Mouse (Mus musculus) heart, embryonic 12.5 days (tissue): ENCODE measurements around the gene Nipal3. TPM values are rescaled to one million over a fixed set of nuclear protein-coding genes. Genes with fewer than 3 reads are reported as not detected.

Experiments
- ATAC-seq: fragments of 200-750 bp; cut with Nextera tagmentation; 2 replicates; pipeline ENCODE4 v1.8.0; 2017; ENCODE audit warnings: moderate TSS enrichment, moderate library complexity; ENCODE audit not compliant: insufficient number of reproducible peaks, low FRiP score
- H3K27ac ChIP-seq: fragments of 300-500 bp; sonication (generic); 2 replicates; pipeline ENCODE4 v1.5.1; 2016; ENCODE audit warnings: mild to moderate bottlenecking, moderate library complexity; ENCODE audit not compliant: poor library complexity, severe bottlenecking
- H3K27me3 ChIP-seq: fragments of 300-500 bp; sonication (generic); replicated peaks from 2 replicates; pipeline ENCODE4 v1.6.1; 2016; ENCODE audit warnings: mild to moderate bottlenecking, moderate library complexity
- H3K36me3 ChIP-seq: fragments of 300-500 bp; sonication (generic); 2 replicates; pipeline ENCODE4 v1.6.1; 2016; ENCODE audit warnings: mild to moderate bottlenecking, moderate library complexity
- H3K4me1 ChIP-seq: fragments of 300-500 bp; sonication (generic); replicated peaks from 2 replicates; pipeline ENCODE4 v1.6.1; 2016; ENCODE audit warnings: mild to moderate bottlenecking
- H3K4me2 ChIP-seq: fragments of 300-500 bp; sonication (generic); 2 replicates; pipeline ENCODE4 v1.6.1; 2016; ENCODE audit warnings: mild to moderate bottlenecking, moderate library complexity
- H3K4me3 ChIP-seq: fragments of 300-500 bp; sonication (generic); 2 replicates; pipeline ENCODE4 v1.5.1; 2016; ENCODE audit warnings: mild to moderate bottlenecking
- H3K9ac ChIP-seq: fragments of 300-500 bp; sonication (generic); 2 replicates; pipeline ENCODE4 v1.6.1; 2016; ENCODE audit warnings: mild to moderate bottlenecking, moderate library complexity
- H3K9me3 ChIP-seq: fragments of 300-500 bp; sonication (generic); replicated peaks from 2 replicates; pipeline ENCODE4 v1.6.1; 2016; ENCODE audit warnings: mild to moderate bottlenecking, moderate library complexity
- WGBS: fragments of 180-500 bp; shearing (Covaris S2); methylation state at CpG from one replicate; pipeline ENCODE4 v1.1.7; 2016; 5-methylcytosine and 5-hydroxymethylcytosine counted together
- polyA plus RNA-seq: library from polyadenylated mRNA; unstranded; fragments of >200 nt; fragmentation: Nextera tagmentation; extraction: Ambion mirVana; gene quantifications from 2 replicates; pipeline ENCODE4 v1.2.1, GENCODE M21; 2016

The Nipal3 gene
- polyA plus RNA-seq = 4.0 and 4.2 TPM in 2 replicates

GRCm38 (mm10) chr4:135494521-135495396 lies at the start of gene Nipal3, which contains the start of gene Stpg1:
TSS of gene Nipal3 (minus strand) at chr4:135495038.
TSS of gene Stpg1 (plus strand) at chr4:135494790.
- peak within 1 kb of the TSS; percentile 72 for H3K9ac ChIP-seq
- peaks cover 4% of the 10 kb centered on the region; the same call in 1 of the 2 replicates for H3K27me3 ChIP-seq
- peak; percentile 94 for ATAC-seq
- H3K4me2 ChIP-seq = peak within 1 kb of the TSS; percentile 90
- H3K9me3 ChIP-seq = no peaks in the 10 kb centered on the region
- H3K4me1 ChIP-seq = peaks cover 16% of the 10 kb centered on the region
- peak within 1 kb of the TSS; percentile 74 for H3K4me3 ChIP-seq
- H3K36me3 ChIP-seq = peaks cover 12% of the 10 kb centered on the region
- H3K27ac ChIP-seq = no peak within 1 kb of the TSS
- under 1% methylated on average over 53 of the region's 53 CpGs for WGBS

GRCm38 (mm10) chr4:135544284-135544683 lies 49.4 kb upstream of the Nipal3 start:
- no peaks in the 10 kb centered on the region for H3K9me3 ChIP-seq
- ATAC-seq = no peak
- no peaks in the 10 kb centered on the region for H3K27me3 ChIP-seq
- H3K36me3 ChIP-seq = no peaks in the 10 kb centered on the region; the same call in 1 of the 2 replicates
- 38% methylated on average over 2 of the region's 2 CpGs for WGBS
- H3K4me3 ChIP-seq = no peak overlapping the region
- peaks cover 60% of the 10 kb centered on the region for H3K4me1 ChIP-seq
- H3K4me2 ChIP-seq = peak overlapping the region; percentile 9; the same call in 1 of the 2 replicates
- H3K9ac ChIP-seq = no peak overlapping the region
- peak overlapping the region; percentile 60; the same call in 1 of the 2 replicates for H3K27ac ChIP-seq

- Histone ChIP-seq H3K9ac (no peak overlapping the region), H3K9me3 (no peaks in the 10 kb centered on the region), H3K4me2 (no peak overlapping the region), H3K27me3 (no peaks in the 10 kb centered on the region), H3K4me1 (peaks cover 27% of the 10 kb centered on the region), H3K4me3 (no peak overlapping the region), H3K36me3 (no peaks in the 10 kb centered on the region; the same call in 1 of the 2 replicates), H3K27ac (no peak overlapping the region)
- WGBS = 69% methylated on average over 9 of the region's 9 CpGs
- ATAC-seq = no peak
Measured at GRCm38 (mm10) chr4:135540057-135540456, 45.2 kb upstream of the Nipal3 start.

GRCm38 (mm10) chr4:135539056-135539455 lies 44.2 kb upstream of the Nipal3 start:
- Histone ChIP-seq H3K9me3 (no peaks in the 10 kb centered on the region), H3K9ac (no peak overlapping the region), H3K27ac (no peak overlapping the region), H3K4me3 (no peak overlapping the region), H3K36me3 (no peaks in the 10 kb centered on the region; the same call in 1 of the 2 replicates), H3K4me1 (peaks cover 17% of the 10 kb centered on the region), H3K4me2 (no peak overlapping the region), H3K27me3 (no peaks in the 10 kb centered on the region)
- WGBS = 72% methylated on average over 12 of the region's 12 CpGs
- ATAC-seq = no peak

GRCm38 (mm10) chr4:135535021-135535420 lies 40.2 kb upstream of the Nipal3 start:
- Histone ChIP-seq H3K27me3 (no peaks in the 10 kb centered on the region; the same call in 1 of the 2 replicates), H3K4me1 (peaks cover 13% of the 10 kb centered on the region; the same call in 1 of the 2 replicates), H3K9ac (no peak overlapping the region), H3K27ac (no peak overlapping the region), H3K4me3 (no peak overlapping the region), H3K4me2 (no peak overlapping the region), H3K9me3 (peaks cover 8% of the 10 kb centered on the region), H3K36me3 (no peaks in the 10 kb centered on the region)
- 96% methylated on average over 3 of the region's 3 CpGs for WGBS
- no peak for ATAC-seq

GRCm38 (mm10) chr4:135533001-135533400 lies 38.2 kb upstream of the Nipal3 start:
- WGBS = 57% methylated on average over 6 of the region's 6 CpGs
- Histone ChIP-seq H3K27ac (no peak overlapping the region), H3K4me2 (no peak overlapping the region), H3K4me3 (no peak overlapping the region), H3K4me1 (peaks cover 13% of the 10 kb centered on the region; the same call in 1 of the 2 replicates), H3K27me3 (no peaks in the 10 kb centered on the region; the same call in 1 of the 2 replicates), H3K9ac (no peak overlapping the region), H3K9me3 (peaks cover 8% of the 10 kb centered on the region), H3K36me3 (no peaks in the 10 kb centered on the region)
- ATAC-seq = no peak

GRCm38 (mm10) chr4:135531771-135532613 lies 37.2 kb upstream of the Nipal3 start:
- Histone ChIP-seq H3K4me2 (no peak overlapping the region), H3K36me3 (no peaks in the 10 kb centered on the region), H3K4me3 (no peak overlapping the region), H3K9me3 (peaks cover 8% of the 10 kb centered on the region), H3K4me1 (peaks cover 9% of the 10 kb centered on the region; the same call in 1 of the 2 replicates), H3K27ac (no peak overlapping the region), H3K9ac (no peak overlapping the region), H3K27me3 (peaks cover 3% of the 10 kb centered on the region; the same call in 1 of the 2 replicates)
- no peak for ATAC-seq
- WGBS = 45% methylated on average over 9 of the region's 9 CpGs

GRCm38 (mm10) chr4:135531236-135531635 lies 36.4 kb upstream of the Nipal3 start:
- Histone ChIP-seq H3K4me2 (no peak overlapping the region), H3K9me3 (peaks cover 8% of the 10 kb centered on the region), H3K36me3 (no peaks in the 10 kb centered on the region), H3K9ac (no peak overlapping the region), H3K27ac (no peak overlapping the region), H3K27me3 (peaks cover 10% of the 10 kb centered on the region; the same call in 1 of the 2 replicates), H3K4me1 (peaks cover 8% of the 10 kb centered on the region), H3K4me3 (no peak overlapping the region)
- WGBS = 88% methylated on average over 9 of the region's 9 CpGs
- ATAC-seq = no peak

- Histone ChIP-seq H3K4me1 (peaks cover 12% of the 10 kb centered on the region), H3K27ac (no peak overlapping the region), H3K4me3 (no peak overlapping the region), H3K4me2 (no peak overlapping the region), H3K9ac (no peak overlapping the region), H3K27me3 (peaks cover 19% of the 10 kb centered on the region), H3K9me3 (peaks cover 8% of the 10 kb centered on the region), H3K36me3 (no peaks in the 10 kb centered on the region)
- WGBS = 54% methylated on average over 2 of the region's 2 CpGs
- no peak for ATAC-seq
Measured at GRCm38 (mm10) chr4:135530270-135530669, 35.4 kb upstream of the Nipal3 start.

- H3K36me3 ChIP-seq = no peaks in the 10 kb centered on the region
- no peak overlapping the region for H3K27ac ChIP-seq
- 0 out of 2 replicates have a peak overlapping the region, but pooled peaks have one; percentile 11 for H3K4me2 ChIP-seq
- no peak overlapping the region for H3K4me3 ChIP-seq
- H3K27me3 ChIP-seq = peaks cover 30% of the 10 kb centered on the region
- peaks cover 8% of the 10 kb centered on the region for H3K9me3 ChIP-seq
- H3K4me1 ChIP-seq = peaks cover 17% of the 10 kb centered on the region
- no peak overlapping the region for H3K9ac ChIP-seq
- no peak for ATAC-seq
- WGBS = 34% methylated on average over 14 of the region's 14 CpGs
Measured at GRCm38 (mm10) chr4:135526039-135526710, 31.3 kb upstream of the Nipal3 start.
